16 mouse cellular contexts compared by ENCODE assay signal in the genomic region with DNA sequence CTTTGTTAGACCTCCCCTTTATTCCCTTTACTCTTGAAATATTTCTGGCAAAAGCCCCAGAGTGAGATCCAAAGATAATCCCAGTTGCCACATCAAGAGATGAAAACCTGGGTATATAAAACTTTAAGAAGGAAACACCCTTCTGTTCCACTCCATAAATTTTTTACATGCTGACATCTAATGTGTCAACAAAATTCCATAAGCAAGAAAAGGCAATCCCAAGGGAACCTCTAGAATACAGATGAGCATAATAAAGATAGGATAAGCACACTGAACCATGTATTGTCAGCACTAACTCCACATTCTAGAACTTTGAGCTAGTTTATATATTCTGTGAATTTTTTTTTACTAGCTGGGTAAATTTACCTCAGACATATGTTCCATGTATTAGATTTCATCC.
"Had no signal": no experiment of that assay in that cellular context is flagged by ENCODE, and none has a peak within 500 bp of the region (broad histone marks: within the 10 kb centered on the region; RNA-seq: fewer than 3 reads in every experiment).

No protein-coding gene starts in this region.

- H3K36me3 ChIP-seq: neural tube, embryonic 13.5 days; neural tube, embryonic 15.5 days; stomach, embryonic 15.5 days had no signal

- H3K4me2 ChIP-seq: neural tube, embryonic 13.5 days; neural tube, embryonic 15.5 days; stomach, embryonic 15.5 days had no signal

- H3K27me3 ChIP-seq: neural tube, embryonic 13.5 days; neural tube, embryonic 15.5 days; stomach, embryonic 15.5 days had no signal

- DNase-seq: retina, postnatal 1 day; right cerebral cortex, adult 18-20 months; right cerebral cortex, postnatal 14 days; right cerebral cortex, postnatal 25 days; right cerebral cortex, postnatal 4 days; spleen, adult 18-20 months; thymus, adult 18-20 months; thymus, adult 2 months; thymus, postnatal 14 days; thymus, postnatal 25 days; thymus, postnatal 36 days; thymus, postnatal 4 days had no signal

- H3K27ac ChIP-seq: neural tube, embryonic 13.5 days; neural tube, embryonic 15.5 days; stomach, embryonic 15.5 days; stomach, postnatal 0 days had no signal

- H3K9me3 ChIP-seq: neural tube, embryonic 13.5 days; neural tube, embryonic 15.5 days; stomach, embryonic 15.5 days had no signal

- H3K4me1 ChIP-seq: neural tube, embryonic 13.5 days; neural tube, embryonic 15.5 days; stomach, embryonic 15.5 days had no signal

- H3K4me3 ChIP-seq: neural tube, embryonic 13.5 days; neural tube, embryonic 15.5 days; stomach, embryonic 15.5 days had no signal

- H3K9ac ChIP-seq: neural tube, embryonic 13.5 days; neural tube, embryonic 15.5 days; stomach, embryonic 15.5 days had no signal
